Mouse (Mus musculus) thymus, postnatal 4 days (tissue): ENCODE measurements at regions not wholly inside any gene's neighbourhood (a gene's known extent, or its start where the extent isn't known, plus 50 kb on each side); places are given as distances from the start of the nearest gene placed in this dataset.

ENCODE experiments used
- DNase-seq: peaks from one replicate; pipeline ENCODE4 v3.0.0; 2021

- DNase-seq: no peak
Observed at GRCm38 (mm10) chr4:142855635-142856034, 357.2 kb downstream of the Prdm2 start.

GRCm38 (mm10) chr4:142853924-142854323 lies 358.9 kb downstream of the Prdm2 start:
- no peak for DNase-seq

- no peak for DNase-seq
Observed at GRCm38 (mm10) chr4:142845066-142845696, 367.6 kb downstream of the Prdm2 start.

GRCm38 (mm10) chr4:142839540-142839939 lies 373.3 kb downstream of the Prdm2 start:
- no peak for DNase-seq

- no peak for DNase-seq
Observed at GRCm38 (mm10) chr4:142838363-142838964, 374.3 kb downstream of the Prdm2 start.

GRCm38 (mm10) chr4:142837636-142838035 lies 375.2 kb downstream of the Prdm2 start:
- DNase-seq: no peak

GRCm38 (mm10) chr4:142829711-142830110 lies 383.1 kb downstream of the Prdm2 start:
- no peak for DNase-seq

- no peak for DNase-seq
Observed at GRCm38 (mm10) chr4:142828969-142829368, 383.8 kb downstream of the Prdm2 start.

GRCm38 (mm10) chr4:142826250-142826893 lies 386.4 kb downstream of the Prdm2 start:
- no peak for DNase-seq

- DNase-seq: no peak
Observed at GRCm38 (mm10) chr4:142825786-142826185, 387.0 kb downstream of the Prdm2 start.

GRCm38 (mm10) chr4:142818440-142818839 lies 394.4 kb downstream of the Prdm2 start:
- DNase-seq: no peak

- DNase-seq: no peak
Observed at GRCm38 (mm10) chr4:142816986-142817385, 395.8 kb downstream of the Prdm2 start.

GRCm38 (mm10) chr4:142803819-142804218 lies 409.0 kb downstream of the Prdm2 start:
- no peak for DNase-seq

GRCm38 (mm10) chr4:142799291-142799690 lies 413.5 kb downstream of the Prdm2 start:
- DNase-seq: no peak

GRCm38 (mm10) chr4:142798834-142799233 lies 414.0 kb downstream of the Prdm2 start:
- DNase-seq: no peak

- no peak for DNase-seq
Observed at GRCm38 (mm10) chr4:142792606-142792970, 420.2 kb downstream of the Prdm2 start.

- no peak for DNase-seq
Observed at GRCm38 (mm10) chr4:142791823-142792605, 420.8 kb downstream of the Prdm2 start.

GRCm38 (mm10) chr4:142789048-142789447 lies 423.7 kb downstream of the Prdm2 start:
- no peak for DNase-seq

GRCm38 (mm10) chr4:142785386-142785785 lies 427.4 kb downstream of the Prdm2 start:
- no peak for DNase-seq

GRCm38 (mm10) chr4:142776711-142777411 lies 435.9 kb downstream of the Prdm2 start:
- DNase-seq: no peak

GRCm38 (mm10) chr4:142775023-142775422 lies 437.8 kb downstream of the Prdm2 start:
- DNase-seq: no peak

GRCm38 (mm10) chr4:142773651-142774151 lies 439.1 kb downstream of the Prdm2 start:
- no peak for DNase-seq
